Mouse (Mus musculus) erythroblast, embryonic 14.5 days (primary cell): ENCODE data around the gene Slc24a3. TPM values are rescaled to one million over a fixed set of nuclear protein-coding genes. Genes with fewer than 3 reads are reported as not detected.

Source experiments
- H3K27me3 ChIP-seq: 2 replicates; pipeline ENCODE4 v1.6.1; 2012; ENCODE audit warnings: inconsistent platforms; ENCODE audit not compliant: control insufficient read depth
- H3K36me3 ChIP-seq: 2 replicates; pipeline ENCODE4 v1.6.1; 2012; ENCODE audit warnings: mild to moderate bottlenecking, inconsistent platforms; ENCODE audit not compliant: control insufficient read depth
- H3K4me1 ChIP-seq: 2 replicates; pipeline ENCODE4 v1.6.1; 2012; ENCODE audit warnings: inconsistent platforms; ENCODE audit not compliant: control insufficient read depth
- H3K4me3 ChIP-seq: replicated peaks from 2 replicates; pipeline ENCODE3; 2012; ENCODE audit warnings: moderate library complexity, mild to moderate bottlenecking, inconsistent platforms
- H3K9me3 ChIP-seq: 2 replicates; pipeline ENCODE4 v1.6.1; 2012; ENCODE audit warnings: low read length, inconsistent platforms, mixed read lengths; ENCODE audit not compliant: control insufficient read depth
- GATA1 ChIP-seq: IDR thresholded peaks from 2 replicates; pipeline ENCODE4 v1.6.1; 2012; ENCODE audit warnings: low read length, inconsistent platforms, mixed read lengths
- TAL1 ChIP-seq: IDR thresholded peaks from 3 replicates; pipeline ENCODE4 v1.6.1; 2012; ENCODE audit warnings: low read length, inconsistent platforms, mixed read lengths
- polyA plus RNA-seq: library from polyadenylated mRNA; stranded (reverse); fragments of >175 nt; gene quantifications from 2 replicates; pipeline ENCODE4 v1.2.3, GENCODE M21; 2012

Gene Slc24a3
- polyA plus RNA-seq, 1 experiment: 0.02 TPM

DNA sequence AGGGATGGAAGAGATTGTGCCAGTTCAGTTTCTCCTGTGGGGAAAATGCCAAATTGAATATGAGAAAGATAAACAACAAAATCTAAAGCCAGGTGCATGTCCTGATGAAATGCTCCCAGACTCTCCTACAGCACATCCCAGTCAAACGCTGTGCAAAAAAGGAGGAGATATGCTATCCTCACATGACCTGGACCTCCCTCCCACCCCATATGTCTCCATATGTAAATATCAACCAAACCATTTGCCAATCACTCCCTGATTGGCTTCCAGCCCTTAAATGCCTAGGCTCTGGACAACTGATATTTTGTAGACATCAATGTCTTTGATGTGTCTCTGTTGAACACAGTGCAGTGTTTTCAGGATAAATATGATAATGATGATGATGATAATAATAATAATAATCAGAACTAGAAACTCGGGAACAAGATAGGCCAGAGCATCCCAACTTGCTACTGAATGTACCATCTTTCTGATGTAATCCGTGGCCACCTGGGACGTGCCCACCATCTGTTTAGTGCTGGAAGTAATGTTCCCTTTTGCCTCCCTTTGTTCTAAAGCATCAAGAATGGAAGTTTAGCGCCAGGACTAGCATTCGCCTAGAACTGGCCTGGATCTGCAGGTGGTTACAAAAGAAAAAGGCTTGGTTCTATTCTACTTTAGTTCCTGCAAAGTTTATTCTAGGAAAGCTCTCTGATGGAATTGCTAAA is 190.8 kb downstream of the Slc24a3 start:
- no peak for TF ChIP-seq TAL1
- TF ChIP-seq GATA1: no peak
- H3K4me3 ChIP-seq: no peak overlapping the region
- H3K27me3 ChIP-seq: no peaks in the 10 kb centered on the region
- H3K36me3 ChIP-seq: no peaks in the 10 kb centered on the region
- no peaks in the 10 kb centered on the region for H3K4me1 ChIP-seq
- H3K9me3 ChIP-seq: no peaks in the 10 kb centered on the region

DNA sequence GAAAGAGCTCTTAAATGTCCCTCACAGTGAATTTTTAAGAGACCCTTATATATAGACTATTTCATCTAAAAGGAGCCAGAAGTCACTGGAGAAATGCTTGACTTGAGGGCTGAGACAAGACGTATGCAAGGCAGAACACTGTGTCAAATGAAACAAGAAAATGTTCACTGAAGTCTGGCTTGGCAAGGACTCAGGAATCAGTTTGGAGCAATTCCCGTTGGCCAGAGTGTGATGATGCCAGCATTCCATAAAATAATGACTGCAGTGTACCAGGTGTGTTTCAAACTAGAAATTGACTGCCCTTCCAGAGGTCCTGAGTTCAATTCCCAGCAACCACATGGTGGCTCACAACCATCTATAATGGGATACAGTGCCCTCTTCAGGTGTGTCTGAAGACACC is 196.1 kb downstream of the Slc24a3 start:
- Histone ChIP-seq H3K4me1 (no peaks in the 10 kb centered on the region), H3K36me3 (no peaks in the 10 kb centered on the region), H3K9me3 (no peaks in the 10 kb centered on the region), H3K27me3 (no peaks in the 10 kb centered on the region), H3K4me3 (no peak overlapping the region)
- no peak for TF ChIP-seq GATA1

DNA sequence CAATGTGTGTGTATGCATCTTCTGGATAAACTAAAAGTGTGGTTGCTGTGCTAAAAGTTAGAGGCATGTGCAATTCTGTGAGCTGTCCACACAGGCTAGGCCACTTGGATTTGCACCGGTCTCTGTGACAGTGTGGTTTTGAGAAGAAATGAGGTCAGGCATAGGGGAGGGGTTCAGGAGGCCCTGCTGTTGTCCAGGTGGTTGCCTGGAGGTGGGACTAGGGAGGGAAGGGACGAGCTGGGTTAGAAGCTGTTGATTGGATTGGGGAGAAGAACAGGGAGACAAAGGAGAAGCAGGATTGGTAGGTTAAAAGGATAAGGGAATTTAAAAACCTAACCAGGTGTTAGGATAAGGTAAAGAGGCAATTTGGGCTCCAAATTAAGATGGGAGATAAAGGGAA is 201.1 kb downstream of the Slc24a3 start:
- H3K4me1 ChIP-seq: no peaks in the 10 kb centered on the region
- no peak for TF ChIP-seq GATA1
- no peak for TF ChIP-seq TAL1
- H3K9me3 ChIP-seq: no peaks in the 10 kb centered on the region
- H3K36me3 ChIP-seq: no peaks in the 10 kb centered on the region
- no peaks in the 10 kb centered on the region for H3K27me3 ChIP-seq
- no peak overlapping the region for H3K4me3 ChIP-seq

DNA sequence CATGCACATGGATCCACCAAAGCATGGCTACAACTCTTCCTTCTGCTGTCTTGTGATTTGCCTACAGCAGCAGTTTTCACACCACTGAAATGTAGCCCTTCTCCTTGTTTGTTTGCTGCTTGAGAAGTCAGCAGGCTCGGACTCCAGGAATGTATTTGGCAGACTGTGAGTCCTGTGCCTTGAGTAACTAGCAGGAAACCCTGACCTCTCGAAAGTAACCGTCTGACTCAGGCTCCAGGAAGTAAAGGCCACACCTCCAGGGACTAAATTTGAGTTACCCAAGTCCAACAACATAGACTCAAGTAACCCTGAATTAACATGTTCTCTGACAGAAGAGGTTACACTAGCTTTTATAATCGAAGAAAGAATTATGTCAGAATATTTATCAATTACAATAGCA is 203.2 kb downstream of the Slc24a3 start:
- no peaks in the 10 kb centered on the region for H3K4me1 ChIP-seq
- H3K36me3 ChIP-seq: no peaks in the 10 kb centered on the region

DNA sequence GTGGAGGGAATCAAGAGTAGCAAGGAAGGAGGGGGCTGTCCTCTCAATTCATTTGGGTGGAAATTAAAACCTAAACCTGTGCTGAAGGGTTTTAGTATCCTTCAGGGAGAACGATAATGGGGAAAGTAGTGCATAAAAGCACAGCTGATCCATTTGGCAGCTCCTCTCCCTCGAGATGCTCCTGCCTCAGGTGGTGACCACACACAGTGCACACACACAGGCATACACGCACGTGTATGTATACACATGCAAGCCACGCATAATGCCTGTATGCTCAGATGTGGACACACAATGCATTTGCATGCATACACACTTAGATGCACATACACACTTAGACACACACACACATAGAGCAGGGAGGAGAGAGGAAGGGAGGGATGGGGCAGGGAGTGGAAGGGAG is 206.2 kb downstream of the Slc24a3 start:
- no peaks in the 10 kb centered on the region for H3K27me3 ChIP-seq
- no peaks in the 10 kb centered on the region for H3K9me3 ChIP-seq
- no peaks in the 10 kb centered on the region for H3K4me1 ChIP-seq
- H3K36me3 ChIP-seq: no peaks in the 10 kb centered on the region
- no peak overlapping the region for H3K4me3 ChIP-seq
- no peak for TF ChIP-seq GATA1
- TF ChIP-seq TAL1: no peak

More for the DNA sequence above, 203.2 kb downstream of the Slc24a3 start:
- Histone ChIP-seq H3K27me3 (no peaks in the 10 kb centered on the region), H3K9me3 (no peaks in the 10 kb centered on the region), H3K4me3 (no peak overlapping the region)
- TF ChIP-seq GATA1: no peak
- TF ChIP-seq TAL1: no peak

DNA sequence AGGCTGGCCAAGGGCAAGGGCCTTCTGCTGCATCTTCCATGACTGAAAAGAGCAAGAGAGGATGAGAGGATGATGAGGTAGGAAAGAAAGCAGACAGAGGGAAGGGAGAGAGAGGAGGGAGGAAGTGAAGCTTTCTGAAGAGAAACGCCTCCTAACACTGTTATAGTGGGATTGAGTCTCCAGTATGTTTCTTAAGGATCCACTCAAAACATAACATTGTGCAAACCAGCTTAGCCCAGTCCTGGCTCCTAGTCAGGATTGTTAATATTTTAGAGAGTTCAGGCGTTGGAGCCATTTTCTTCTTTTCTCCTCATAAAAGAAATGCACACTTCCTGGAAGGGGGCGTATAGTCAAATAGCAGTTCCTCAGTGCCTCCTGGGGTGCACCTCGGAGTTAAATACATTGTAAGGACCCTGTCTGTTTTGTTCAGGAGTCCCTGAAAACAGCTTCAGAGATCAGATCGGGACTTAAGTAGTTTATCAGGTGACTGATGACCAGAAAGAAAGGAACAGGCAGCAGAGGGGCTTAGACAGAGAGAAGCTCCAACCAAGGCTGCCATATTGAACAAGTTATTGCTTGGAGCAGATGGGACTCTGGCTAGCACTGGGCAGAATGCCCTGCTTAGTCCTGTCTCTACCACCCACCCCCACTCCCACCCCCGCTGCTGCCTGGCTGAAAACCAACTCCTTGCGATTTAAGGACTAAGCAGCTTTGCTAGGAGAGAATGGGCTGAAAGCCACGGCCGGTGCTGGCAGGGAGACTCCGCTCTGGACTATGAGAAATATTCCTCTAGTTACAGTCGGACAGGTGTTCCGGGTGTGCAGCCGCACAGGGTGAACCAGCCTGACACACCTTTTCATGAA is 215.6 kb downstream of the Slc24a3 start:
- Histone ChIP-seq H3K4me1 (no peaks in the 10 kb centered on the region), H3K9me3 (no peaks in the 10 kb centered on the region), H3K36me3 (no peaks in the 10 kb centered on the region), H3K27me3 (no peaks in the 10 kb centered on the region), H3K4me3 (no peak overlapping the region)
- no peak for TF ChIP-seq TAL1
- TF ChIP-seq GATA1: no peak

DNA sequence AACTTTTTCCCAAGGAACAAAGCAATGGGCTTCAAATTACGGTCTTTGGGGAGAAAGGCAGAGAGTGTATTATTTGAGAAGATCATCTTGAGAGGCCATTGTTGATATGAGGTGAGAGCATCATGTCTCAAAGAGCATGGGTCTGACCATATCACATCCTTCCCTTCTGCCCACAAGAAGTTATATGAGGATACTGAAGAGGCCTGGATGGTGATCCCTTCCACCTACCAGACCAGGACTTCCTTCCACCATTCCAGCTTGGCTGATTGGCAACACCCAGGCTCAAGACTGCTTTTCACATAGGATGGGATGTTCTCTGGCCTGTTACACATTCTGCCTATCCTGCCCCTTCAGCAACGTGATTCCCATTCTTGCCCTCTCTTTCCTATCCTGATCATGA is 216.7 kb downstream of the Slc24a3 start:
- H3K36me3 ChIP-seq: no peaks in the 10 kb centered on the region
- H3K4me3 ChIP-seq: no peak overlapping the region
- H3K27me3 ChIP-seq: no peaks in the 10 kb centered on the region
- no peaks in the 10 kb centered on the region for H3K4me1 ChIP-seq
- H3K9me3 ChIP-seq: no peaks in the 10 kb centered on the region
- TF ChIP-seq GATA1: no peak
- TF ChIP-seq TAL1: no peak

DNA sequence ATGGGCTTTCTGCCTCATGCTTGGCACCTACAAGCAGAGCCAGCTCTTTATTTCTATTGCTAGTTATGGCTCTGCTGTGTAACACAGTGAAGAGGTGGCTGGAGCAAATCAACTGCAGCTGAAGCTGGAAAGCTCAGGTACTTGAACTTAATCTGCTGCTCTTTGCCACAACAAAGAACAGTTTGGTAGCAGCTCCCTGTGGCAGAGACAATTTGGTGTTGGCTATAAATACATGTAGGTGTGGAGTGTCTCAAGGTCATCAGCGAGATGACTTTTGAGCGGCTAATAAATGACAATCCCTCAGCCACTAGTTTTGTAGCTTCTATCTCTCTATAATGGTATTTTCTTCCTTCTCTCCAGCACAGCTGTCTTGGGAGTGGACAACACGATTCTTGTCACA is 217.7 kb downstream of the Slc24a3 start:
- H3K36me3 ChIP-seq: no peaks in the 10 kb centered on the region

DNA sequence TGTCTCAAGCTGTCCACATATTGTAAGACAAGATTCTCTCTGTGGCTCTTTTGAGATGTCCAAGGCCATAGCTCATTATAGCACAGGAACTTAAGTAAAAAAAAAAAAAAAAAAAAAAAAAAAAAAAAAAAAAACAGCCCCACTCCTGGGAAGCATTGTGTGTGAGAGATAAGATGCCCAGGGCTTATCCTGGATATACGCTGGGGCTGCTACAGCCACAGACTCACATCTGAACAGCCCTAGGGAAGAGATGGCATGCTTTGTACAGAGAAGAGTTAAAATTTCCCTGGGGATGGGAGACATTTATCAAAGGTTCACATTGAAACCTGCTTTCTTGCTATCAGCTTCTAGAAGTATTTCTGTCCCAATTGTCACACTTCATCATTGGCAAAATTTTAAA is 218.2 kb downstream of the Slc24a3 start:
- H3K27me3 ChIP-seq: no peaks in the 10 kb centered on the region
- no peaks in the 10 kb centered on the region for H3K36me3 ChIP-seq
- TF ChIP-seq TAL1: no peak
- TF ChIP-seq GATA1: no peak

More for the DNA sequence above, 217.7 kb downstream of the Slc24a3 start:
- H3K4me1 ChIP-seq: no peaks in the 10 kb centered on the region
- H3K27me3 ChIP-seq: no peaks in the 10 kb centered on the region
- no peak overlapping the region for H3K4me3 ChIP-seq
- H3K9me3 ChIP-seq: no peaks in the 10 kb centered on the region
- TF ChIP-seq TAL1 (no peak), GATA1 (no peak)

DNA sequence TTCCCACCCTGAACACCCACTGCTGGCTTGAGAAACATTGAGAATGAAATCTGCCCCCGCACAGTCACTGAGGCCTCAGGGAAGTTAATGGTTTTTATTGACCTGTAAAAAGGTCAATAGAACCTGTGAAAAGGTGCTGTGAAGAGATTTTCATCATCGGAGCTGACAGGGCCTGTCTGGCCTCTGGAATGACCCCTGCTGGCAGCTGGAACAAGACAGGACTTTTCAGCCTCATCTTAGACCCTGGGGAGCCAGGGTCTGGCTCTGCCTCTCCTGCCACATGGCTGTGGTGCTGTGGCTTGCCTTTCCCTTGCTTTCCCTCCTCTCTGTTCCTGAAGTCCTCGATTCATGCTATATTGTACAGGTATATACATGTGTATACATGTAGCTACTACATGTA is 228.2 kb downstream of the Slc24a3 start:
- Histone ChIP-seq H3K4me1 (no peaks in the 10 kb centered on the region), H3K4me3 (no peak overlapping the region), H3K36me3 (no peaks in the 10 kb centered on the region), H3K27me3 (no peaks in the 10 kb centered on the region), H3K9me3 (no peaks in the 10 kb centered on the region)
- TF ChIP-seq TAL1: no peak
- no peak for TF ChIP-seq GATA1

More for the DNA sequence above, 218.2 kb downstream of the Slc24a3 start:
- Histone ChIP-seq H3K9me3 (no peaks in the 10 kb centered on the region), H3K4me1 (no peaks in the 10 kb centered on the region), H3K4me3 (no peak overlapping the region)
